Mouse (Mus musculus): Measurements from ENCODE around the gene Trappc11. TPM values are rescaled to one million over a fixed set of nuclear protein-coding genes. Genes with fewer than 3 reads are reported as not detected.
A peak's percentile ranks its signal among the peaks of the same experiment; 100 is the strongest.

Trappc11 gene
- 26.6 and 28.3 TPM in 2 replicates for polyA plus RNA-seq (2015; fragmentation: Nextera tagmentation; extraction: Ambion mirVana)

GRCm38 (mm10) chr8:47533344-47534125 is at the start of gene Trappc11, which contains the start of gene Rwdd4a:
Trappc11 (minus strand) TSS chr8:47533470.
Rwdd4a (plus strand) TSS chr8:47533664.
- Histone ChIP-seq H3K4me3 (replicated peaks) (peak within 1 kb of the TSS; percentile 83), H3K4me2 (replicated peaks) (peak within 1 kb of the TSS; percentile 84), H3K9ac (peak within 1 kb of the TSS; percentile 94), H3K27me3 (replicated peaks) (no peaks in the 10 kb centered on the region), H3K9me3 (no peaks in the 10 kb centered on the region), H3K27ac (peak within 1 kb of the TSS; percentile 68), H3K36me3 (0 out of 2 replicates have a peak, but pooled peaks cover 4% of the 10 kb centered on the region), H3K4me1 (replicated peaks) (peaks cover 10% of the 10 kb centered on the region; the same call in 1 of the 2 replicates)
- WGBS, result under 1% methylated on average over 65 of the region's 65 CpGs
- peak; percentile 100 for ATAC-seq

DNA sequence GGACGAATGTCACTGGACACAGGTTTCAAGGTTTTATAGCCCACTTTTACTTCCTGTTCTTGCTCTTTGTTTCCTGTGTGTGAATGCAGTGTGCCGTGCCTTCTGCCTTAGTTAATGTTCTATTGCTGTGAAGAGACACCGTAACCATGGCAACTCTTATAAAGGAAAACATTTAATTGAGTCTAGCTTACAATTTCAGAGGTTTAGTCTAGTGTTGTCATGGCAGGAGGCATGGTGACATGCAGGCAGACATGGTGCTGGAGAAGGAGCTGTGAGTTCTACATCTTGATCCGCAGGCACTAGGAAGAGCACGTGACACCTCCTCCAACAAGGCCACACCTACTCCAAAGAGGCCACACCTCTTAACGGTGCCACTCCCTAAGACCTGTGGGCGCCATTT is 48.2 kb upstream of the Trappc11 start:
- H3K4me2 ChIP-seq (replicated peaks), result no peak overlapping the region
- no peak overlapping the region for H3K4me3 ChIP-seq (replicated peaks)
- 83% methylated on average over 7 of the region's 7 CpGs for WGBS
- no peaks in the 10 kb centered on the region for H3K4me1 ChIP-seq (replicated peaks)
- no peak overlapping the region for H3K9ac ChIP-seq
- no peak for ATAC-seq
- no peaks in the 10 kb centered on the region for H3K36me3 ChIP-seq
- H3K27me3 ChIP-seq (replicated peaks), result no peaks in the 10 kb centered on the region
- H3K27ac ChIP-seq, result no peak overlapping the region
- no peaks in the 10 kb centered on the region for H3K9me3 ChIP-seq

DNA sequence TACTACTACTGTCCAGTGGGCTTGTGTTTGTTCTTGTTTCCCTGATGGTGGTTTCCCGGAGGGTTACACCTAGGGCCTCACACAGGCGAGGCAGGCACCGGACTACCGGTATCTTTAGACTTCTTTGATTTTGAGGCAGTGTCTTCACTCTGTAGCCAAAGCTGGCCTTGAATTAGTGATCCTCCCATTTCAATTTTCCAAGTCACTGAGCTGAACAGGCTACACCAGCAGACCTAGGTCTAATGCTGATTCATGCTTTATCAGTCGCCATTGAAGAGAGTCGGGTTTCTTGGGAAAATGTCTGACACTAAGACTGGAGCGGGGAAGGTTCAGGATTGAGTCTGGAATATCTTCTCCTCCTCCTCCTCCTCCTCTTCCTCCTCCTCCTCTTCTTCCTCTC is 40.2 kb upstream of the Trappc11 start:
- no peak for ATAC-seq
- H3K27ac ChIP-seq, result no peak overlapping the region
- H3K9ac ChIP-seq, result no peak overlapping the region
- H3K9me3 ChIP-seq, result no peaks in the 10 kb centered on the region
- no peaks in the 10 kb centered on the region for H3K4me1 ChIP-seq (replicated peaks)
- H3K4me3 ChIP-seq (replicated peaks), result no peak overlapping the region
- H3K27me3 ChIP-seq (replicated peaks), result no peaks in the 10 kb centered on the region
- no peak overlapping the region for H3K4me2 ChIP-seq (replicated peaks)
- no peaks in the 10 kb centered on the region for H3K36me3 ChIP-seq
- WGBS, result 90% methylated on average over 7 of the region's 7 CpGs

DNA sequence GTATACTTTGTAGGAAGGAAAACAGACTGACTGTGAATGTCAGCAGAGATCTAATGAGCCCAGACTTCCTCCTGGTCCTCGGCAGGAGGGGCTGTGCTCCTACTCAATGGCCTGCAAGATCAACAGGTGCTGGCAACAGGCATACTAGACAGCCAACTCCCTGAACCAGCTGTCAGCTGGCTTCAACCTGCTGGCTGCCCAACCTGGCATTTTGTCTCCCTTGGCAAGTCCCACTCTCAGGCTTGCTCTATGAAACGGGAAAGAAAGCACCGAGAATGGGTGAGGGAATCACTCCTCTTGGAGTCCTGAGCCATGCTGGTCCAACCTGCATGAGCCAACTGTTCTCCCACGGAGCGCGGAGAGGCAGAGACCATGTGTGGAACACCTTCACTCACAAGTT is 36.9 kb upstream of the Trappc11 start:
- H3K9me3 ChIP-seq, result no peaks in the 10 kb centered on the region
- no peak overlapping the region for H3K4me2 ChIP-seq (replicated peaks)
- no peaks in the 10 kb centered on the region for H3K27me3 ChIP-seq (replicated peaks)
- H3K4me1 ChIP-seq (replicated peaks), result no peaks in the 10 kb centered on the region
- H3K36me3 ChIP-seq, result no peaks in the 10 kb centered on the region
- no peak overlapping the region for H3K4me3 ChIP-seq (replicated peaks)
- WGBS, result 84% methylated on average over 6 of the region's 6 CpGs
- no peak for ATAC-seq
- H3K9ac ChIP-seq, result no peak overlapping the region
- no peak overlapping the region for H3K27ac ChIP-seq

- no peak overlapping the region for H3K9ac ChIP-seq
- H3K4me2 ChIP-seq (replicated peaks), result no peak overlapping the region
- no peaks in the 10 kb centered on the region for H3K4me1 ChIP-seq (replicated peaks)
- no peaks in the 10 kb centered on the region for H3K27me3 ChIP-seq (replicated peaks)
- no peak overlapping the region for H3K27ac ChIP-seq
- H3K36me3 ChIP-seq, result no peaks in the 10 kb centered on the region
- no peak for ATAC-seq
- H3K9me3 ChIP-seq, result no peaks in the 10 kb centered on the region
- 52% methylated on average over 5 of the region's 5 CpGs for WGBS
- H3K4me3 ChIP-seq (replicated peaks), result no peak overlapping the region
Observed at GRCm38 (mm10) chr8:47568098-47568497, 34.8 kb upstream of the Trappc11 start.

GRCm38 (mm10) chr8:47566551-47566950 is 33.3 kb upstream of the Trappc11 start:
- H3K4me1 ChIP-seq (replicated peaks), result no peaks in the 10 kb centered on the region
- no peak overlapping the region for H3K4me3 ChIP-seq (replicated peaks)
- H3K36me3 ChIP-seq, result no peaks in the 10 kb centered on the region
- H3K9ac ChIP-seq, result no peak overlapping the region
- no peak for ATAC-seq
- H3K4me2 ChIP-seq (replicated peaks), result no peak overlapping the region
- no peaks in the 10 kb centered on the region for H3K27me3 ChIP-seq (replicated peaks)
- 94% methylated on average over 6 of the region's 6 CpGs for WGBS
- H3K27ac ChIP-seq, result no peak overlapping the region
- H3K9me3 ChIP-seq, result no peaks in the 10 kb centered on the region

DNA sequence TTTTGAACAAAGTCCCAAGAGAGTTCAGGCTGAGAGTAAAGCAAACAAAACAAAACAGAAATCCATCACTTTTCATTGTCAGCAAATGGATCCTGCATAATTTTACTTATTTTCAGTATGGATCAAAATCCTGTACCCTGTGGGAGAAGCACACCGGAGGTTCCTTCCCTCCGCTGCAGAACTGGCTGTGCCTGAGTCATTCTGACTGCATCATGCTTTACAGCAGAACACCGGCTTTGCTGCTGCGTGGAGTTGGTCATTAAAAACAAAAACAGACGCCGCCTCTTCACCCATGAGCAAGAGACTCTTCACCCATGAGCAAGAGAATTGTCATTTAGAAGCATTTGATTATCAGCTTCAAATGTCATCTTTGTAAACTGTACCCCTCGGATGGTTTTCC is 27.5 kb upstream of the Trappc11 start:
- WGBS, result 83% methylated on average over 7 of the region's 7 CpGs
- Histone ChIP-seq H3K27me3 (replicated peaks) (no peaks in the 10 kb centered on the region), H3K27ac (no peak overlapping the region), H3K4me3 (replicated peaks) (no peak overlapping the region), H3K36me3 (no peaks in the 10 kb centered on the region), H3K9ac (no peak overlapping the region), H3K4me1 (replicated peaks) (no peaks in the 10 kb centered on the region), H3K4me2 (replicated peaks) (no peak overlapping the region), H3K9me3 (no peaks in the 10 kb centered on the region)
- no peak for ATAC-seq

DNA sequence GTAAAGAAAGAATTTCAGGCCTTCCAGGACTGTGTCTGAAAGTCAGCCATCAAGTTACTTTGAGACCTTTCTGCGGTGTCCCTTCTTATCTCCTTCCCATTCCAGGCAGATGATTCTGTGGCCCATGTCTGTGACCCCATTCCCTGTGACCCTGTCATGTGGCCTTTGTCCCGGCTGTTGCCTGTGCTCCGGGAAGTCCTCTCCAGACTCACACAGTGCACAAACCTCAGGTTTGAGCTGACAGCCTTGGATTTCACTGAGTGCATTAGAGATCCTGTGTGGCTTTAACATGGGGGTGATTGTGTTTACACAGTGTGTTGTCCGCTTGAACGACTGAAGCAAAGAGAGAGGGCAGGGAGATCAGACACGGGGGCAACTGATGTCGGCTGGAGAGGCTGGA is 25.0 kb upstream of the Trappc11 start:
- Histone ChIP-seq H3K4me3 (replicated peaks) (no peak overlapping the region), H3K4me2 (replicated peaks) (no peak overlapping the region), H3K27me3 (replicated peaks) (no peaks in the 10 kb centered on the region), H3K9ac (no peak overlapping the region), H3K4me1 (replicated peaks) (no peaks in the 10 kb centered on the region), H3K9me3 (no peaks in the 10 kb centered on the region), H3K36me3 (no peaks in the 10 kb centered on the region), H3K27ac (no peak overlapping the region)
- WGBS, result 33% methylated on average over 7 of the region's 7 CpGs
- ATAC-seq, result no peak

DNA sequence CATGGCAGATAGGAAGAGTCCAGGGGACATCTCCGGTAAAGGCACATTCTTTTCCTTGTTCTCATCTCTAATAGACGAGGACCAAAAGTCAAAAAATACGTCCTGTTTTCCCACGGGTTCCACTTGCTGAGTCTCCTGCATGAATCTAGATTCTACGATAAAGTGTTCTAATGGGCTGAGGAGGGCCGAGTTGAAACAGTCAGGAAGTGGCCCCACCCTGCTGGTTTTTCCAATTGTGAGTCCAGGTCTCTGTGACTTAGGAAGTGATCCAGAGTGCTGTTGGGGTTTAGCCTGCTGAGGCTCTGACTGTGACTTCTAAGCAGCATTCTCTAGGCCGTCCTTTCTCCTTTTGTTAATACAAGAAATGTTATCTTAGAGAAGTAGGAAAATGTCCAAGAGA is 23.2 kb upstream of the Trappc11 start:
- Histone ChIP-seq H3K4me3 (replicated peaks) (no peak overlapping the region), H3K4me2 (replicated peaks) (no peak overlapping the region), H3K36me3 (peaks cover 1% of the 10 kb centered on the region; the same call in 1 of the 2 replicates), H3K27ac (no peak overlapping the region), H3K9ac (no peak overlapping the region), H3K9me3 (no peaks in the 10 kb centered on the region), H3K27me3 (replicated peaks) (no peaks in the 10 kb centered on the region), H3K4me1 (replicated peaks) (no peaks in the 10 kb centered on the region)
- WGBS, result 82% methylated on average over 7 of the region's 7 CpGs
- no peak for ATAC-seq

- Histone ChIP-seq H3K4me2 (replicated peaks) (no peak overlapping the region), H3K4me3 (replicated peaks) (no peak overlapping the region), H3K36me3 (peaks cover 14% of the 10 kb centered on the region), H3K9me3 (no peaks in the 10 kb centered on the region), H3K27me3 (replicated peaks) (no peaks in the 10 kb centered on the region), H3K27ac (no peak overlapping the region), H3K4me1 (replicated peaks) (no peaks in the 10 kb centered on the region), H3K9ac (no peak overlapping the region)
- WGBS, result 81% methylated on average over 6 of the region's 6 CpGs
- ATAC-seq, result no peak
Observed at GRCm38 (mm10) chr8:47553613-47554012, 20.3 kb upstream of the Trappc11 start.

DNA sequence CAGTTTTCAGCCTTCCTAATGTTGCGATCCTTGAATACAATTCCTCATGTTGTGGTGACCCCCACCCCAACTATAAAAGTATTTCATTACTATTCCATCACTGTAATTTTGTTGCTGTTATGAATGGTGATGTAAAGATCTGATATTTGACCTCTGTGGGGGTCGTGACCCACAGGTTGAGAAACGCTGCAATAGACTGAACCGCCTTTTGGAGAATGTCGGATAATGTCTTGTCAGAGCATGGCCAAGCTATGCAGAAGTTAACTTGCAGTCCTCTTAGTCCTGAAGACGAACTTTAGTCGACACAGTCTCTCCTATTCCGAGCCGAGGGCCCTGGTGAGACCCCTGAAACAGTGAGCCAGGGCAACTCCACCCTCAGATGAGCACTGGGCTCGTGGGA is 13.8 kb upstream of the Trappc11 start:
- no peak overlapping the region for H3K27ac ChIP-seq
- no peak overlapping the region for H3K4me3 ChIP-seq (replicated peaks)
- no peaks in the 10 kb centered on the region for H3K4me1 ChIP-seq (replicated peaks)
- no peak overlapping the region for H3K9ac ChIP-seq
- H3K9me3 ChIP-seq, result no peaks in the 10 kb centered on the region
- ATAC-seq, result no peak
- 95% methylated on average over 10 of the region's 10 CpGs for WGBS
- H3K4me2 ChIP-seq (replicated peaks), result no peak overlapping the region
- peaks cover 36% of the 10 kb centered on the region for H3K36me3 ChIP-seq
- H3K27me3 ChIP-seq (replicated peaks), result no peaks in the 10 kb centered on the region

DNA sequence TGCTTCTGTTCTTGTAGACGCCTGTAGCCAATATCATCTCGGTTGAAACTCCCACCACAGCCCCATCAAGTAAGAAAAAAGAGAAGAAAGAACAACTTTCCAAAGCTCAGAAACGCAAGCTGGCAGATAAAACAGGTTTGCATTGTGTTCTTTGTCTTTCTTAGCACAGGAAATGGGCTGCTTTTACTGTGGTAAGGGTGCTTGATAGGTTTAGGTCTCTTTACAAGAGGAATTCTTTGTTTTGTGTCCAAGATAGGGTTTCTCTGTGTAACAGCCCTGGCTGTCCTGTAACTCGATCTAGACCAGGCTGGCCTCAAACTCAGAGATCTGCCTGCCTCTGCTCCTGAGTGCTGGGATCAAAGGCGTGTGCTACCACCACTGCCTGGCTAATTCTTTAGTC is 10.8 kb upstream of the Trappc11 start:
- H3K9ac ChIP-seq, result no peak overlapping the region
- H3K4me3 ChIP-seq (replicated peaks), result no peak overlapping the region
- no peaks in the 10 kb centered on the region for H3K27me3 ChIP-seq (replicated peaks)
- H3K4me2 ChIP-seq (replicated peaks), result no peak overlapping the region
- H3K4me1 ChIP-seq (replicated peaks), result no peaks in the 10 kb centered on the region
- H3K27ac ChIP-seq, result no peak overlapping the region
- H3K9me3 ChIP-seq, result no peaks in the 10 kb centered on the region
- 88% methylated on average over 5 of the region's 5 CpGs for WGBS
- peaks cover 26% of the 10 kb centered on the region for H3K36me3 ChIP-seq
- ATAC-seq, result no peak

GRCm38 (mm10) chr8:47542746-47543145 is 9.5 kb upstream of the Trappc11 start:
- Histone ChIP-seq H3K36me3 (peaks cover 14% of the 10 kb centered on the region), H3K27me3 (replicated peaks) (no peaks in the 10 kb centered on the region), H3K4me1 (replicated peaks) (no peaks in the 10 kb centered on the region), H3K4me2 (replicated peaks) (no peak overlapping the region), H3K9ac (no peak overlapping the region), H3K27ac (no peak overlapping the region), H3K4me3 (replicated peaks) (no peak overlapping the region), H3K9me3 (no peaks in the 10 kb centered on the region)
- WGBS, result 93% methylated on average over 16 of the region's 16 CpGs
- ATAC-seq, result no peak
